Mouse (Mus musculus) limb, embryonic 14.5 days (tissue): Measurements from ENCODE around the gene Olfr220. TPM values are rescaled to one million over a fixed set of nuclear protein-coding genes. Genes with fewer than 3 reads are reported as not detected.
A peak's percentile ranks its signal among the peaks of the same experiment; 100 is the strongest.

Experiments
- ATAC-seq: fragments of 200-750 bp; cut with Nextera tagmentation; 2 replicates; pipeline ENCODE4 v1.8.0; 2017; ENCODE audit warnings: low read depth, moderate number of reproducible peaks, moderate TSS enrichment; ENCODE audit not compliant: low FRiP score
- DNase-seq: peaks from one replicate; pipeline ENCODE4 v3.0.0-alpha.2; 2015; ENCODE audit warnings: low spot score
- H3K27ac ChIP-seq: fragments of 300-500 bp; sonication (generic); replicated peaks from 2 replicates; pipeline ENCODE4 v1.5.1; 2014; ENCODE audit warnings: low read depth, mild to moderate bottlenecking, low read length, moderate library complexity, mixed read lengths
- H3K27me3 ChIP-seq: fragments of 300-500 bp; sonication (generic); 2 replicates; pipeline ENCODE4 v1.6.1; 2014; ENCODE audit warnings: low read length, mixed read lengths; ENCODE audit not compliant: control insufficient read depth, insufficient read depth
- H3K36me3 ChIP-seq: fragments of 300-500 bp; sonication (generic); 2 replicates; pipeline ENCODE4 v1.6.1; 2014; ENCODE audit warnings: mild to moderate bottlenecking, low read length, moderate library complexity, mixed read lengths; ENCODE audit not compliant: control insufficient read depth, insufficient read depth
- H3K4me1 ChIP-seq: fragments of 300-500 bp; sonication (generic); 2 replicates; pipeline ENCODE4 v1.6.1; 2014; ENCODE audit warnings: antibody characterized with exemption, low read length, mixed read lengths; ENCODE audit not compliant: control insufficient read depth, insufficient read depth
- H3K4me2 ChIP-seq: fragments of 300-500 bp; sonication (generic); replicated peaks from 2 replicates; pipeline ENCODE4 v1.6.1; 2014; ENCODE audit warnings: low read depth, mild to moderate bottlenecking, low read length, moderate library complexity; ENCODE audit not compliant: severe bottlenecking
- H3K4me3 ChIP-seq: fragments of 300-500 bp; sonication (generic); replicated peaks from 2 replicates; pipeline ENCODE4 v1.5.1; 2014; ENCODE audit warnings: low read length
- H3K9ac ChIP-seq: fragments of 300-500 bp; sonication (generic); 2 replicates; pipeline ENCODE4 v1.6.1; 2014; ENCODE audit warnings: mild to moderate bottlenecking, low read depth, low read length, moderate library complexity; ENCODE audit not compliant: severe bottlenecking
- H3K9me3 ChIP-seq: fragments of 300-500 bp; sonication (generic); 2 replicates; pipeline ENCODE4 v1.6.1; 2016; ENCODE audit warnings: low read length; ENCODE audit not compliant: control insufficient read depth
- POLR2A ChIP-seq: fragments of 200-500 bp; IDR thresholded peaks from 2 replicates; pipeline ENCODE4 v1.8.0; 2012; ENCODE audit warnings: inconsistent platforms, mild to moderate bottlenecking, moderate library complexity, borderline replicate concordance; ENCODE audit not compliant: insufficient read depth, insufficient read length; ENCODE audit errors: extremely low read depth
- WGBS: fragments of 180-500 bp; shearing (Covaris S2); extraction: QIAGEN DNeasy Blood & Tissue Kit; methylation state at CpG from one replicate; pipeline ENCODE4 v1.1.7; 2014; 5-methylcytosine and 5-hydroxymethylcytosine counted together
- polyA plus RNA-seq, 2 experiments: library from polyadenylated mRNA; depleted of rRNA in 1 of 2; stranded (reverse) in 1 of 2; unstranded in 1 of 2; fragments of >200 nt; fragmentation: Nextera tagmentation in 1 of 2; extraction: Ambion mirVana in 1 of 2; gene quantifications; 2 replicates each; pipeline versions ENCODE4 v1.2.1 to v1.2.3; 2012 to 2014

Gene Olfr220
- polyA plus RNA-seq, 2 experiments = not detected

GRCm38 (mm10) chr1:174428407-174428806, 13.5 kb upstream of the Olfr220 start:
- Histone ChIP-seq H3K27ac (no peak overlapping the region), H3K9me3 (no peaks in the 10 kb centered on the region), H3K4me3 (no peak overlapping the region), H3K36me3 (no peaks in the 10 kb centered on the region), H3K9ac (no peak overlapping the region), H3K4me1 (no peaks in the 10 kb centered on the region), H3K4me2 (no peak overlapping the region), H3K27me3 (no peaks in the 10 kb centered on the region)
- no peak for TF ChIP-seq POLR2A
- ATAC-seq (no peak), DNase-seq (no peak)
- 92% methylated on average over 2 of the region's 2 CpGs for WGBS

GRCm38 (mm10) chr1:174434121-174434520, 7.8 kb upstream of the Olfr220 start:
- no peaks in the 10 kb centered on the region for H3K4me1 ChIP-seq
- no peaks in the 10 kb centered on the region for H3K36me3 ChIP-seq
- no peak overlapping the region for H3K9ac ChIP-seq
- H3K27ac ChIP-seq = no peak overlapping the region
- 26% methylated on average over 1 of the region's 1 CpGs for WGBS
- no peak for DNase-seq
- no peak overlapping the region for H3K4me3 ChIP-seq
- no peak overlapping the region for H3K4me2 ChIP-seq
- H3K9me3 ChIP-seq = no peaks in the 10 kb centered on the region
- no peak for ATAC-seq
- no peak for TF ChIP-seq POLR2A
- no peaks in the 10 kb centered on the region for H3K27me3 ChIP-seq

GRCm38 (mm10) chr1:174455100-174455499, 13.2 kb downstream of the Olfr220 start:
- H3K4me3 ChIP-seq = no peak overlapping the region
- WGBS = 87% methylated on average over 2 of the region's 2 CpGs
- no peak for TF ChIP-seq POLR2A
- H3K4me2 ChIP-seq = no peak overlapping the region
- no peaks in the 10 kb centered on the region for H3K4me1 ChIP-seq
- no peaks in the 10 kb centered on the region for H3K27me3 ChIP-seq
- no peak for ATAC-seq
- no peak overlapping the region for H3K27ac ChIP-seq
- H3K36me3 ChIP-seq = no peaks in the 10 kb centered on the region
- no peak for DNase-seq
- H3K9ac ChIP-seq = no peak overlapping the region
- H3K9me3 ChIP-seq = no peaks in the 10 kb centered on the region

- no peak for TF ChIP-seq POLR2A
- 78% methylated on average over 3 of the region's 3 CpGs for WGBS
These were observed 23.5 kb downstream of the Olfr220 start for GRCm38 (mm10) chr1:174465385-174465784.

GRCm38 (mm10) chr1:174466240-174466639, 24.4 kb downstream of the Olfr220 start:
- 36% methylated on average over 2 of the region's 2 CpGs for WGBS
- no peak overlapping the region for H3K27ac ChIP-seq
- no peaks in the 10 kb centered on the region for H3K4me1 ChIP-seq
- no peak for ATAC-seq
- H3K9me3 ChIP-seq = no peaks in the 10 kb centered on the region
- H3K27me3 ChIP-seq = no peaks in the 10 kb centered on the region
- no peaks in the 10 kb centered on the region for H3K36me3 ChIP-seq
- no peak overlapping the region for H3K9ac ChIP-seq
- no peak overlapping the region for H3K4me3 ChIP-seq
- TF ChIP-seq POLR2A = no peak
- H3K4me2 ChIP-seq = no peak overlapping the region
- DNase-seq = peak; percentile 40

More at GRCm38 (mm10) chr1:174465385-174465784, 23.5 kb downstream of the Olfr220 start:
- Histone ChIP-seq H3K9me3 (no peaks in the 10 kb centered on the region), H3K4me1 (no peaks in the 10 kb centered on the region), H3K36me3 (no peaks in the 10 kb centered on the region), H3K4me3 (no peak overlapping the region), H3K27me3 (no peaks in the 10 kb centered on the region), H3K4me2 (no peak overlapping the region), H3K27ac (no peak overlapping the region), H3K9ac (no peak overlapping the region)
- no peak for ATAC-seq
- DNase-seq = no peak

- Histone ChIP-seq H3K9me3 (no peaks in the 10 kb centered on the region), H3K27ac (no peak overlapping the region), H3K36me3 (no peaks in the 10 kb centered on the region), H3K4me1 (no peaks in the 10 kb centered on the region), H3K4me3 (no peak overlapping the region), H3K9ac (no peak overlapping the region), H3K27me3 (no peaks in the 10 kb centered on the region), H3K4me2 (no peak overlapping the region)
- DNase-seq (peak; percentile 65), ATAC-seq (0 out of 2 replicates have a peak, but pooled peaks have one; percentile 60)
- TF ChIP-seq POLR2A = no peak
- whole genome bisulfite sequencing = 3% methylated on average over 6 of the region's 6 CpGs
These were observed 27.9 kb downstream of the Olfr220 start for GRCm38 (mm10) chr1:174469736-174470135.
